Mouse (Mus musculus) kidney, adult 11 months (tissue): ENCODE results near the gene Rcsd1.
"Not testable (repeated sequence)": the region's sequence is repeated elsewhere in the genome, so short reads cannot be mapped to it uniquely, and the experiment has no call there.

Experiments
- DNase-seq: peaks from one replicate; pipeline ENCODE4 v3.0.0; 2022

The Rcsd1 gene

DNA sequence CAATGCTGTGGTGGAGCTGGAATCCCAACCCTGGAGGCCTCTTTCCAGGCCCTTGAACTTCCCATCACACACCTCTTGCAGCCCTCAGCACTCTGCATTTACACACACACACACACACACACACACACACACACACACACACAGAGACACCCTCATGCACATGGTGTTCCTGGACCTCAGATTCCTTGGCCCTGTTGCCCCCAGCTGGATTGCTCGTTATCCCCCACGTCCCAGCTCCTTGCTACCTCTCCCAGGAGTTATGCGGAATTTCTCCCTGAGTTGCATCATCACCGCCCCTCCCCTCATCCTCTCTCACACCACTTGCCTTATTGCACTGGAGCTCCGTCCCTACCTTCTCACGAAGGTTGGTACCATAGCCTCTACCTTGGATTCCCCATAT is 23.2 kb downstream of the Rcsd1 start:
- DNase-seq, result no peak

DNA sequence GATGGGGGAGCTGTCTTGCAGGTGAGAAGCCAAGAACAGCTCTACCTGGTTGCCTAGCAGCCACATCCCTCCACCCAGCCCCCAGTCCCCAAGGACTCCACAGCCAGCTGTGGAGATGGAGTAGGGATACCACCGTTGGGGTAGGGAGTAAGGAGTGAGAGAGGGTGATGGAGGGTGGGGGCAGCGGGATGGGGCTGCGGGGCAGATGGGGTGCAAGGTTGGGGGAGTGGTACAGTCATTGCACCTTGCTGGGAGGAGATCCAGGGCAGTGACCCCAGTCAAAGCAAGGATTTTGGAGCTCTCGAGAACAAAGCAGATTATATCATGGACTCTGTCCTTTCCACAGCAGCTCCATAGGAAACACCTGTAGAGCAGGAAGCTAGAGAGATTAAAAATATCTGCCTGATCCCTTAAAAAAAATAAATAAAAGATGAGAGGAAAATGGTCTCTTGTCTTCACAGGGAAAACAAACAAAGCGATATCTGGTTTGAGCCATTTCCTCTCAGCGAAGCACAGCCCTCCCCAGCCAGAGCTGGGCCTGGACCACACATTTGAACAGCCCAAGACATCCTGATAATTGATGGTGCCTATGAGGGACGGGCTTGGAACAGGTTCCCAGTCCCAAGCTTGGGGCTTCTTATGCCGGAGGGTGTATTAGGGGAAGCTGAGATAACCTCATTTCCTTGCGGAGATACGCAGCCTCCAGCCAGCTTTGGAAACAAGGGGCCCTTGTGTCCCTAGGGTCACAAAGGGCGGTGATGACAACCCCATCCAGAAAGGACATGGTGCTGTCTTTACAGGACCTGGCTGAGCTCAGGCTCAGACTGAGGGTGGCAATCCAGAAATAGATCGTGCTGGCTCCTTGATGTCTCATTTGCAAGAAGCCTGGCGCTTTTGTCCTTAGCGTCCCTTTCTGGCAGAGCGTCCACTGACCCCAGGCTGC is 25.0 kb downstream of the Rcsd1 start:
- DNase-seq, result peak; percentile 84

DNA sequence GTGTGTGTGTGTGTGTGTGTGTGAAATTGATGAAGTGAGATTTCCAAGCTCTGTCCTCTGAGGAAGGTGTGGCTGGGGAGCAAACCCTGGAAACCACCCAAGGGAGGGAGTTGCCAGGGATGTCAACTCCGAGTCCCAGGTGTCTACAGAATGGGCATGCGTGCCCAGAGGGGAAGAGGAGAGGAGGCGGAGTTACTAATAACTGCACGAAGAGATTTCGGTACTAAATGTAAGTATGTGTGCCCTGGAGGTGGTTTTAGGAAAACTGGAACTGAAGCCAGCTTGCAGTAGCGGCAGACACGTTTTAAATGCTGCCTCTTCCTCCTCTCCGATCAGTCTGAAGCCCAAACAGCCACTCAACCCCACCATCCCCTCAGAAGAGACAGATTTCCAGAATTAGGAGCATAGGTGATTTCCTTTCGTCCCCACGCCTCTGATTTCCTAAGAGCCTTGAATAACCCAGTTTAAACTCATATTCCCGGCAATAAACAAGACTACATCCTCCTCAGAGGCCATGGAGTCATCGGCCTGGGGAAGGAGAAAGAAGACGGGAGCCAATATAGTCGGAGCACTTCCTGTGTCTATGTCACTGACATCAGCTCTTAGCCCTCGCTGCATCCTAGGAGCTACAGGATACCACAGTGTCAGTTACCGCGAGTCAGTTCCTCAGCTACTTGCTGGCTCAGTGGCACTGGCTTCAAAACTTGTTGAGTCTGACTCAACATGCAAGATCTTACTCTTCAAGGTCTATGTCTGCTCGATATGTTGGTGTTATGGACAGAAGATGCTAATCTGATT is 27.3 kb downstream of the Rcsd1 start:
- DNase-seq, result peak; percentile 31

DNA sequence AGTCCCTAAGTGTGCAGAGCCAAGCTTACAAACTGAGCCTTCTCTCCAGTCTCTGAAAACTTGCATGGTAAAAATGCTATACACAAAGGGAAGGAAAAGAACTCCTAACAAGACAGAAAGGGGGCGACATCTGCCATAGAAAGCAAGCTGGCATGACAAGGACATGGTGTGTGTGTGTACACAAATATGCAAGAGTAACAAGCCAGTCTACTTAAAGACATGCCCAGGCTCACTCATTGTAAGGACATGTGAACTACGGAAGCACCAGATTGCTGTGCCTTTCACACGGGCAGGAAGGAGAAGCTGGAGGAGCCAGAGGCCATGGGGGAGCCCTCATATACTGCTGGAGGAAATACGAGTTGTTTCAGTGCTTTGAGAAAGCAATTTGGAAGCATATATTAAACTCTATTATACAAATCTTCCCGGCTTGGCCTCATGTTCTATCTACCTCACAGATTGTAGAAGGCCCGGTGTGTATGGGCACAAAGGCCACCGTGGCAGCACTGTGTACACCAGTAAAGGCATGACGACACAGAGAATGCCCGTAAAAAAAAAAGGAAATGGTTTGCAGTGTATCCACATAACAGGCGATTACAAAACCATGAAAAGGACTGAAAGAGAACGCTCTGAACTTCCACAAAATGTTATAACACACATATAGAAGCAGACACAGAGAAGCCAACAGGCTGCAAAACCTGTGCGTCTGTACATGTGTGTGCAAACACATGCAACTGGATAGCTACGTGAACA is 28.3 kb downstream of the Rcsd1 start:
- DNase-seq, result no peak

DNA sequence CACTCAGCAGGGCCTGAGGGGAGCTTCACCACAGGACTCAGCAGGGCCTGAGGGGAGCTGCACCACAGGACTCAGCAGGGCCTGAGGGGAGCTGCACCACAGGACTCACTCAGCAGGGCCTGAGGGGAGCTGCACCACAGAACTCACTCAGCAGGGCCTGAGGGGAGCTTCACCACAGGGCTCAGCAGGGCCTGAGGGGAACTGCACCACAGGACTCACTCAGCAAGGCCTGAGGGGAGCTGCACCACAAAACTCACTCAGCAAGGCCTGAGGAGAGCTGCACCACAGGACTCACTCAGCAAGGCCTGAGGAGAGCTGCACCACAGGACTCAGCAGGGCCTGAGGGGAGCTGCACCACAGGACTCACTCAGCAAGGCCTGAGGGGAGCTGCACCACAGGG is 29.5 kb downstream of the Rcsd1 start:
- DNase-seq, result not testable (repeated sequence)

DNA sequence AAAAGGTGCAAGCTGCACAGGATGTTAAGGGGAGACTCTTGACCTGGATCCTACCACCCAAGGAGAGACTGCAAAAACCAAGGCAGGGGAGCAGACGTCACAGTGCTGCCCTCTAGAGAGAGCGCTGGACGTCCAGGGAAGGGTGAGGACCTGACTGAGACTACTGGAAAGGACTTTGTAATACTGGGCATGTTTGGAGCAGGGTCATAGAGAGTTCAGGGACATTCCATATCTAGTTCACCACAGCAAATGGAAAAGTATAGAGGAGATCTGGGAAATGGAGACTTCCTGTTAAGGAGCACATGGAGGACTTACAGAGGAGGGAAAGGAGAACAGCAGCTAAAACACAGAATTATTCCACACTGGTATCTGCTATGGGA is 29.9 kb downstream of the Rcsd1 start:
- no peak for DNase-seq

DNA sequence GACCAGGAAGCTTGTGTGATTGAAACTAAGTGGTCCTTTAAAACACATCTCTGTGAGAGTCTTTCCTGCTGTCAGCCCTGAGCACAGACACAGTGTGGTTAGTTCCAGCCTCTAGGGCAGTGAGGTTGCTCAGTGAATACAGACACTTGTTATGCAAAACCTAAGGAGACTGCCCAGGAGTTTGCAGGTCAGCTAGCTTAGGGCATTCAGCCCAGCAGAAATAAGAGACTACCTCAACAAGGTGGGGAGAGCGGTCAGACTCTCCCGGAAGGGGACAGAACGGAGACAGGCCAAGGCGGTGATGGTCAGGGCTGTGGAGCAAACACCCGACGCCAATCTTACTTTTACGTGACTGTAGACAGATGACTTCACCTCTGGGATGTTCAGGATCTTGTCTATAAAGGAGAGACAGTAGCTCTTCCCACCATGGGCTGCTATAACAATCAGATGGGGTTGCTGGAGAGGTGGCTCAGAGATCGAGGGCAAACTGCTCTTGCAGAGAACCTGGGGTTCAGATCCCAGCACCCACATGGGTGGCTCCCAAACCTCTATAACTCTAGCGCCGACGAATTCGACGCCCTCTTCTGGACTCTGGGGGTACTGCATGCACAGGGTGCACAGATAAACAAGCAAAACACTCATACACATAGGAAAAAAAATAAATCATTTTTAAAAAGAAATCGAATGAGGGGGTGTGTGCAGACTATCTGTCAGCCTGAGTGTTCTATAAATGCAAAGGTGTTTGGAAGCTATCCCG is 30.5 kb downstream of the Rcsd1 start:
- no peak for DNase-seq

DNA sequence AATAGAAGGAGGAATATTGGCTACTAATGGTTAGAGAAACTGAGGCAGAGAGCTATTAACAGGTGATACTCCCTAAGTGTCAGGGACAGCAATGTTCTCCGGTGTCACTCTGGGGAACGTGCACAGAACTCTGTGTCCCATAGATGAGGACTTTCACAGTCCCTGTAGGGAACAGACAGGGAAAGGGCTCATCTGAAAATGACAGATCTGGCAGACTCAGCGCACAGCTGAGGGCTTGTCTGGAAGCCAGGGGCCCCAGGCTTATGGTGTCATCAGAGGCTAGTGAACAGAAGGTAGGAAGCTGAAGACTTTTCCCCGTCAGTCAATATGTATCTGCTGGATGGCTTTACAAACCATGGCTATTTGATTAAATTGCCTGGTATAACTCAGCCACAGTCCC is 32.0 kb downstream of the Rcsd1 start:
- DNase-seq, result no peak

DNA sequence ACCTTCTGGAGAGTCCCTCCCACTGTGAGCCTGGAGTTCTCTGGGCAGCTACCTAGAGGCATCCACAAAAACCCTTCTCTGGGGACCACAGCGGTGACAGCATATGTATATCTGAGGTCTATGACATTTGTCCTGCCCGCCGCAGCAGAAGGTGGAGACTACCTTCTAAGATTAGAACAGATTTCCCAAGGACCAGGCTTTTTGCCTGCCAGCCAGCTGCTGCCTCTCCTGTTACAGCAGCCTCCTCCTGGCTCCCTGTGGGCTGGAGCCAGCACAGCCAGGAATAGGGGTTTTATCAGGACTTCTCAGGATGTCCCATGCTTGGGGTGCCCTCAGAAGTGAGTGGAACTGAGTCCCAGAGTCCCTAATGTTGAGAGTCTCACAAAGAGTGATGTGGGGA is 32.6 kb downstream of the Rcsd1 start:
- no peak for DNase-seq

DNA sequence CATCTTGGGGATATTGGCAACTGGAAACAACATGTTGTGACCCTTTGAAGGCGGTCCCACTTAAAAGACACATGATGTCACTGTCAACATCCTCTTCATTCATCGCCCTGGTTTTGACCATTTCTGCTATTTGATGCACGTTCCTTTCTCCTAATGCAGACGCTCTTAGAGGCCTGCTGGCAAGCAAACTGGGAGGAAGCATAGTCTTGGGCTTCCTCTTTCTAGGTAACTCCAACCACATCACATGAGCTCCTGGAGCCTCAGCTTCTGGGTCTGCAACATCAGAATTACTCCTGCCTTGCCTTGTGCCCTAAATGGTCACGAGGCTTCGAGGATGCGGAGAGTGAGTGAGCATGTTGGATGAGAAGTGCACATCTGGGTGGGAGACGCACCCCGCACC is 34.4 kb downstream of the Rcsd1 start:
- no peak for DNase-seq

DNA sequence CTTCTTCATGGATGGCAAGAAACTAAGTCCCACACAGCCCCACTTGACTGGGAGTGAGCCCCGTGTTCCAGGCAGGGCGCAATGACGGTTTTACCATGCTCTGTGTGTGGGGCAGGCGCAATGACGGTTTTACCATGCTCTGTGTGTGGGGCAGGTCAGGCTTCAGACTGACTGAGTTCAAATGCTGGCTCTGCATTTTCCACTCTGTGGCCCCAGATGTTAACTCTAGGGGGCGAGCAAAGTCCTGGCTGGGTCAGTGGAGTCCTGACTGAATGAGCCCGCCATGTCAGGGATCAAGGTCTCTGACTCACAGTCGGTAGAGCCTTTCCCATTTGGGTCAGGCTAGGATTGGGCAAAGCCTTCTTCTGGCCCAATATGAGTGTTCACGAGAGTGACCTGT is 37.2 kb downstream of the Rcsd1 start:
- no peak for DNase-seq

DNA sequence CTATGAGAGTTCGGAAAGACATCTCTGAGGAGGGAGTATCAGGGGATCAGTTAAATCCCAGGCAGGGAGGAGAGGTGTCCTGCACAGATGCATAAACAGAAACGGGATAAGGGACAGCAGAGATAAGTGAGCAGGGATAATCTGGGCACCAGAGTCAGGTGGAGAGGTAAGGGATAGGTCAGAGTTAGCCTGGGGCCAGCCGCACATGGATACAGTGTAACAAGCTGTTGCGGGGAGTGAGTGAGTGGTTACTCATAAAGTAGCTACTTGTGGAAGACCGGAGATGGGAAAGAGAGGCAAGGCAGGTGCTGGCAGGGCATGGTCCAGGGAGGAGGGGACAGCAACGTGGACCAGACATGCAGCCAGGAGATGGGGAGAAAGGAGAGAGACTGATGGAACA is 39.5 kb downstream of the Rcsd1 start:
- DNase-seq, result no peak

DNA sequence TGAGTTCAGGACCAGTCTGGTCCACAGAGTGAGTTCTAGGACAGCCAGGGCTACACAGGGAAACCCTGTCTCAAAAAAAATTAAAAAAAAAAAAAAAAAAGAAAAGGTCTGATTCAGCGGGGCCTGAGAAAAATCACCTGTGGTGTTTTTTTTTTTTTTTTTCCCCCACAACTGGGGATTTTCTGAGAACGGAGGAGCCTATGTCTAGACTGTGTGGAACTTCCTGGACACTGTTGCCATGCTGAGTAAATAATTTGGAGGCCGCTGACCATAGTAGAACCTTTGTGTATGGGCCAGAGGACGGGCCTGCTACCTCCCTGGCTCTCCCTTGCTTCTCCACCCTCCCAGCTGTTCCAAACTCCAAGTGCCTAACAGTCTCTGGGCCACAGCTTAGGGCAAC is 40.7 kb downstream of the Rcsd1 start:
- no peak for DNase-seq

DNA sequence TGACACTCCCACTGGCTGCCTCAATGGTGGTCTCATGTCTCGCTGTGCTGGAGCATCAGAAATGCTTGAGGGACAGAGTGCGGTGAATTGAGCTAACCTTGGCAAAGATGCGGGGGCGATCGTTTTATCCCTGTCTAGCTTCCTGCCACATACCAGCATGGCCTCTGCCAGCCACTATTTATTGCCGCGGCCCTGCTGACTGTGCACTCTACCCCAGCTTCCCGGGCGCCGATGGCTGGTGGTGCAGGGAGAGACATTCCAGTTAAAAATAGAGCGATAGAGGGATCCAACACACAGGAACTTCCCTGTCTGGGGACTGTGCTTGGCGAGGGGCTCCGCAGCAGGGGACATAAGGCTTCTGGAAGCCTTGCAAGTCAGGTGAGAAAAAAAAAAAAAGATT is 42.2 kb downstream of the Rcsd1 start:
- DNase-seq, result no peak

DNA sequence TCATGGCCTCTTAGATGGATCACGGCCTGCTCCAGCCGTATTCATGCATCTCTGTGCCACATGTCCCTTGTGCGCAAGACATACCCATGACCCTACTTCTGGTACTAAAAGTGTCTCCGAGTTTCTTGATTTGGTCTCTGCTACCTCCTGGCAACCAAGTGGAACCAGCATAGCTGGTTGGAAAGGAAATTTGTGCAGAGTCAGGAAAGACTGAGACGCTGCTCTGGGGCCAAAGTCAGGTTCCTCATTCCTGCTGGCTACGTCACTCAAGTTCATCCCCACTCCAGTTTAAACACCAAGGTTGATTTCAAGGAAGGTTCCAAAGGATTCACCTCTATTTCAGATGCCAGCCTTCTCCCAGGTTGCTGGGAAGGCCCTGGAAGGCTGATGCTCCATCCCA is 42.6 kb downstream of the Rcsd1 start:
- no peak for DNase-seq

DNA sequence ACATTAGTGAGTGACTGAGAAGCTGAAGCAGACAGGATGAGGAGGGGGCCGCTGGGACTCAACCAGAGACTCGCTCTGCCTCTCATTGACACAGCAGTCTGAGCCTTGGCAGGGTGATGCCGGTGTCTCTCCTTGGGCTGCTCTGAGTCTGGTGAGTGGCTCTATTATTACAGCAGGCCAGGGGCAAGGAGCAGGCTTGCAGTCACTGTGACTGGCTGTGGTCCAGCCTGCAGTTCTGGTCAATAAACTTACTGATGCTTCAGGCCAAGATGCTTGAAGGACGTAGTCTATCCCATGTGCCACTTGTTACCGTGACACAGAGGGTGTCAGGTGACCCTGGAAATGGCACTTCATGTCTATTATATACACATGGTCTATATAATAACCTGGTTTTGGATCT is 43.8 kb downstream of the Rcsd1 start:
- peak; percentile 33 for DNase-seq

DNA sequence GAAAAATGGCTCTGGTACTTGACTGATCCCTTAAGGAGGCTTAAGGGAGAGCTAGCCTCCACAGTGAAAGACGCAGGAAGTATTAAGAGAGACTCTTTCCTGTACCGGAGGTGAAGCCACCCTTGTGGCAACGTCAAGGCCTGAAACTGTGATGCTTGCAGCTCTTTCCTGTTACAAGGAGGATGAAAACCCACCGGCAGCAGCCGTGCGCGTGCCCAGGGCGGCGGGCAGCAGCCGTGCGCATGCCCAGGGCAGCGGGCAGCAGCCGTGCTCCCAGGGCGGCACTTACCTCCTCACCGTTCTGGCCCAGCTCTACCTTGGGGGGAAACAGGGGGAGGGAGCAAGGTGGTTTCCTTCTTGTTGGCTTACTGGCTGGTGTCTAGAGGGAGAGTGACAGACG is 46.3 kb downstream of the Rcsd1 start:
- DNase-seq, result no peak

DNA sequence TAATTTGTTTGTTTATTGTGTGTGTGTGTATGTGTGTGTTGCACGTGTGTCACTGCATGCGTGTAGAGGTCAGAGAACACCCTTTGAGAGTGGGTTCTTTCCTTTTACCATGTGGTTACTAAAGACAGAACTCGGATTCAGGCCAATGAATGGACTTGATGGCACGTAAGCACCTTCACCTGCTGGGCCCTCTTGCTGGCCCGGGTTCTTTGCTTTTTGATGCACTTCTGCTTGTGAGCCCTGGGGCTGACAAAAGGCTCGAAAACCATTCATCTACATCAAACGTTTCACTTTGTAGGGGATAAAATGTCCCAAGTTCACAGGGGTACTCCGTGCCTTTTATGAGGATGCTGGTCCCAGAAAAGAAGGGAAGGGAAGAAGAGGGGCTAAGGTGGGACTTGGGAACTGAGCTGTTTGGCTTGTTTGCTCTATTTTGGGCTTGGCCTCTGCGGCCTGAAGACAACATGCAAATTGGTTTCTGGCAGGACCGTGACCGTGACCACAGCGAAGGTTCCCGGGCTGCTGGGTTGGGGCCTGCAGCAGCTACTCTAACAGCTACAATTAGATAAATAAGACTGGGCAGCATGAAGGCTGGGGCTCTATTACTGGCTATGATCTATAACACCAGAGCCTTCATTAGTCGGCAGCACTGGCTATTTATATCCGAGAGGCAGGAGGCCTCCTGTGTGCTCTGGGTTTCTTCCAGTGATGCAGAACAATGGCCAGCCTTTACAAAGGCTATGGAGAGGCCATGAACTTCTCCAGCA is 46.9 kb downstream of the Rcsd1 start:
- no peak for DNase-seq

DNA sequence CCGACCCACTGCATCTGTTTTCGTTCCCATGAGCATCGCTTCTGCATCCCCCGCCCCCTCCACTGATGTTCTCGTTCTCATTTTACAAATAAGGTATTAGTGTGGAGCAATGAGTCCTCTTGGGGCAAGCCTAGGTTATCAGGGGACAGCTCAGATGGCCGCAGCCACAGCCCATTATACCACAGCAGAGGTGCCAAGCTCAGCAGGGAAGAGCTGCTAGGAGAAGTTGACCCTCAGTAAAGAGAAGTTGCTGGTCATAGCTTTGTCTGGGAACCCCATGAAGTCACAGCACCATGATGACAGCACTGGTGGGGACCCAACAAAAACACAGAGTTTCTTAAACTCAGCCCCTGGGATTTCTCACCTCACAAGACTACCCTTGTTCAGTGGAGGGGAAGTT is 47.8 kb downstream of the Rcsd1 start:
- no peak for DNase-seq

DNA sequence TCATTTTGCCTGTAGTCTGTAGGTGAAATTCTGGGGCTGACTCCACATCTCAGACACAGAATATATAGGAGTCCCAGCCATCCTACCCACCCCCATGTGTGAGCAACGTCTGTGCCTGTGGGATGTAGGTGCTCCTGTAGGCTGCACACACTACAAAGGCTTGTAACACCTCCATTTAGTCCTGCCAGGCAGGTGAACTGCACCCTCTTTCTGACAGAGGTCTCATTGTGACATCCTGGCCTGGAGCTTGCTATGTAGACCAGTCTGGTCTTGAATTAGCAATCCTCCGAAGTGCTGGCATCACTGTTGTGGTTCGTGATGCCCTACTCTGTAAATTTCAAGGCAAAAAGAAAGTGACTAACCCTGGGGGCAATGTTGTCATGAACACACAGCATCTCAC is 48.4 kb downstream of the Rcsd1 start:
- no peak for DNase-seq

DNA sequence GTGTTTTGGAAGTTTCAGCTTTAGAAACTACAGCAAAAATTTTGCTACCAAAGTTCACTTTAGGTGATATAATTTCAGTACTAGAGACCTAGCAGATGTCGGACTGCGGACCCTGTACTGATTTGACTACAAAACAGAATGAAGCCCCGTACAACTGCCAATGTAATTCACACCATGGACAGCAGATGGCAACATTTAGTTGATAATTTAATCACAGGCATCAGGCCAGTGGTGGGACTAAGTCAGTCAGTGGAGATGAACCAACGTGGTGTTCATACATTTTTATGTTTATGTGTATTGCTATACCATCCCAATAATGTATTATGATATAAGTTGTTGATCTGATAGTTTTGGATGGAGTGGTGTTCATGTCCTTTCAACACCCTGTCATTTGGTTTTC is 48.8 kb downstream of the Rcsd1 start:
- DNase-seq, result peak; percentile 34

DNA sequence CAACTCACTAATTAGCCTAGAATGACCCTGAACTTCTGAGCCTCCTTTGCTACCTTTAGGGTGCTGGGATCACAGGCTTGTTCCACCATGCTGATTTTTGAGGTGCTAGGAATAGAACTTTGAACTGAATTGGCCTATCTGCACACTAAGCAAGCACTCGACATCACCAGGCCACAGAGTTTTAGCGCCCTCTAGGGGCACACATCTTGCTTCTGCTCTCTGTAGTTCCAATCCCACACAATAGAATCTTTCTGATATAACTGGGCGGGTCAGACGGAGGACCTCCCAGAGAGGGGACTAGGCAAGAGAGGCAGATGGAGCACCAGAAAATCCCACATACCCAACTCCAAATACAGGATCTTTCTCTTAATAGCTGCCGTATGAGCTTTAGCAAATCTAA is 51.0 kb downstream of the Rcsd1 start:
- DNase-seq, result peak; percentile 71
